Mouse (Mus musculus) embryo, embryonic 9.5 days (tissue): Measurements from ENCODE around the gene Osbpl10.
"Not testable (repeated sequence)": the region's sequence is repeated elsewhere in the genome, so short reads cannot be mapped to it uniquely, and the experiment has no call there.

ENCODE experiments used
- DNase-seq: peaks from one replicate; pipeline ENCODE4 v3.0.0-alpha.2; 2017; ENCODE audit errors: extremely low spot score

The Osbpl10 gene

GRCm38 (mm10) chr9:114978281-114979111, at the start of gene Osbpl10:
Gene Osbpl10, plus strand, starts transcription at chr9:114978569.
- peak; percentile 83 for DNase-seq

DNA sequence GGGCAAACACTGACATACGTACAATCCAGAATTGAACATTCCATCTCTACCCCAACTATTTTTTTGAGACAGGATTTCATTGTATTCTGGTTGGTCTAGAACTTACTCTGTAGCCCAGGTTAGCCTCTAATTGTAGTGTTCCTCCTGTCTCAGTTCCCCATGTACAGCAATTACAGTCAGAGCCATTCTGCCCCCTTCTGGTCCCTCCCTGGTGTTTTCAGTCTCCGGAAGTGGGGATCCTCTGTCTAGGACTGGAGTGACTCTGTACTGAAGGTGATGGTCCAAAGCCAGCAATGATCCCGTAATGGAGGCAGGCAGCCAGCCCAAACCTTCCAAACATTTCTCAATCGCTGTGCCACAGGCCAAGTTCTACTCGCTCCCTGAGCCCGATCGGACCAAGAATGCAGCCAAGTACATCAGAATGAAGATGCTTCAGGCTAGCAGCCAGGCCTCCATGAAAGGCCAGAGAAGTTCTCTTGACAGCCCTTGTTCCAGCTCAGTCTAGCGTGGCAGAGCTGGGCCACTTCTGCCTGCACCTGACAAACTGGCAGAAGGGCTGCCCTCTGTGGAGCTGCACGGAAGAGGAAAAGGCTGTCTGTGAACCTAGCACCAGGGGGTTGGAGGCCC, 47.8 kb upstream of the Osbpl10 start:
- DNase-seq: no peak

DNA sequence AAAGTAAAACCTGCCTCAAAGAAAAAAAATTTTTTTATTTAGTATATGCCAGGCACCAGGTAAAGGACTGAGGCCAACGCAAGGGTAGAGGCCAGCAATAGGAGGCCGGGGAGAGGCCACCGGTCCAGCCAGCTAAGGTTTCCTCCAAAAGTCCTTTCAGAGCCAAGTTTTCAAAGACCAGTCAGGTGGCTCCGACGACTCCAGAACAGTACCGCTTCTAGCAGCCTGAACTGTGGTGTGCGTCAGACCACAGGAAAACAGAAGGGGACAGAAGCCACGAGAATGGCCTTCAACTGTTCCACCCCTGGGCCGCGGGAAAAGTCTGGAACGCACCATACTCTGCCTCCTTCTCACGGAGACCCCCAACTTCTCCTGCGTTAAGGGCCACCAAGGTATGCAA, 45.8 kb upstream of the Osbpl10 start:
- DNase-seq: no peak

DNA sequence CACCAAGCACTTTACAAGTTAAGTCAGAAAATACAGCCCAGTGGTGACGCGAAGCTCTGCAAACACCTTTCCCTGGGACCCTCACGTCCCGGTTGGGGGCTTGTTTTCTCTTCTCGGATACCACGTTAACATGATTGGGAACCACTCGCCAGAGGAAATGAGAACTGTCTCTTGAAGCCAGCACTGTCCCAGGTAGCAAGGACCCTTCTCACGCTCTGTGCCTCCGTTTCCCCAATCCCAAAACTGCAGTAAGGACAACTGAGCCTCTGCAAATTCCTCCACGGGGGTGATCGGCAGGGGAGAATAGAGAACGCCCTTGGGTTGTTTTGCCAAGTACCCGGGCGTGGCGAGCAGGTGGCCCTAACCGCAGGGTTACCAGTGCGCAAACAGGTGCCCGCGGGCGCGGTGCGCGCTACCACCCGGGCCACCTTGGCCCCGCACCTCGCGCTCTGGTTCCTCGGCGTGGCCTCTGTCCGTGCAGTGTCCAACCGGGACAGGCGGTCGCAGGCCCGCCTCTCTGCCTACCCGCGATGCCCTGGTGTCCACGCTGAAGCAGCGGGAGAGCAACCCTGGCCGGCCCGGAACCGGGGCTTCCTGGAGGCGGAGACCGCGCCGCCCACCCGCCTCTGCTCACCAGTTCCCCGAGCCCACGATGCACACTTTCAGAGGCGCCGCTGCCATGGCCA, 45.2 kb upstream of the Osbpl10 start:
- no peak for DNase-seq

- peak; percentile 96 for DNase-seq
Measured at GRCm38 (mm10) chr9:114933723-114934171, 44.6 kb upstream of the Osbpl10 start, which contains the start of gene Gpd1l. Gene Gpd1l, minus strand, starts transcription at chr9:114933987.

GRCm38 (mm10) chr9:114934231-114934630, 44.1 kb upstream of the Osbpl10 start:
- no peak for DNase-seq

- DNase-seq: no peak
Measured at GRCm38 (mm10) chr9:114935321-114935720, 43.0 kb upstream of the Osbpl10 start.

DNA sequence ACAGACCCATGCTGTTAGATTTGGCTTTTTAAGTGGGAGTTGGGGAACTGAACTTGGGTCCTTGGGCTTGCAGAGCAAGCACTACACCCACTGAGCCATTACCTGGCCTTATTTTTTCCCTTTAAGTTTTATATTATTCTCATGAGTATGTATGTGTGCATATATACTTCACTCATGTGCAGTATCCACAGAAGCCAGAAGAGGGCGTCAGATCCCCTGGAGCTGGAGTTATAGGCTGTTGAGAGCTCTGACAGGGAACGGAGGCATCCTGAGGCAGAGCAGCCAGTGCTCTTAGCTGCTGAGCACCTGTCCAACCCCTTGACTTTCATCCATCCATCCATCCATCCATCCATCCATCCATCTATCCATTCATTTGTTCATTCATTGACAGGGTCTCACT, 41.7 kb upstream of the Osbpl10 start:
- DNase-seq: no peak

DNA sequence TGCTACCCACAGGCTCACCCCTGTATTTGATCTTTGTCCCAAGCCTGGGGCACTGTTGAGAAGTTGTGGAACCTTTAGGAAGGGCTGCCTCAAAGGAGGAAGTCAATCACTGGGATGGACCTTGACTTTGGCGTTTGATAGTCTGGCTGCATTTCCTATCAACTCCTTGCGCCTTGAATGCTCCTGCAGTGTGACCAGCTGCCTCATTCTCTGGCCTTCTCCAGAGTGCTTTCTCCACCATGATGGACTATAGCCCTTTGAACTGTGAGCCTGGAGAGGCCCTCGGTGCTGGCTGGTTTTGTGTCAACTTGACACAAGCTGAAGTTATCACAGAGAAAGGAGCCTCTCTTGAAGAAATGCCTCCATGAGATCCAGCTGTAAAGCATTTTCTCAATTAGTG, 33.7 kb upstream of the Osbpl10 start:
- no peak for DNase-seq

DNA sequence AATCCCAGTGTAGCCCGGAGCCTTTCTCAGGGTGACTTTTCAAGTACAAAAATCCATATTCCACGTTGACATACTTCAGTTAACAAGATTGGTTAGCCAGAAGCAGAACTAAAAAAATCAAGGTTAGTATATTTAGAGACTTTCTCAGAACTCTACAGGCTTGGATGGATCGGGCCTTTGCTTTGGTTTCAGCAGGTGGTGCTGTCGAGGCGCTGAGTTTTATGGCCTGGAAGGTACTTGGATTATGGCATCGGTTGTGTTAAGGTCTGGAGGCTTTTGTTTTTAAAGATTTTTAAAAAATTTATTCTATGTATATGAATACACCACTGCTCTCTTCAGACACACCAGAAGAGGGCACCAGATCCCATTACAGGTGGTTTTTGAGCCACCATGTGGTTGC, 32.8 kb upstream of the Osbpl10 start:
- DNase-seq: no peak

DNA sequence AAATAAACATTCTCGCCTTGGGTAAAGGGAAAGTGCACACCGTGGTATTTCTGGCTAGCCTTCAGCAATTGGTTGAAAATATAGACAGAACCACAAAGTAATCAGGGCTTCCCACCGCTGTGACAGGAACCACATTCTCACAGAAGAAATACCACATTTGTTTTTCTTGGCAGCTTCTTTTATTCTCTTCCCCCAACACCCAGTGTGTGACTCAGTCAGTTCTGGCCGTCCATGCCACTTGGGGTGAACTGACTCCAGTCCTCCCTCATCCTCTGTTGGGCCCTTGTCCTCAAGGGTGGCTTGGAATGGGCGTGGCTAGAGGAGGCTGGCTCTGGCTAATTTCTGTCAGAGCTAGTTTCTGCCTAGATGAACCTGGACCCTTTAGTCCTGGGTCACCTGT, 30.0 kb upstream of the Osbpl10 start:
- no peak for DNase-seq

DNA sequence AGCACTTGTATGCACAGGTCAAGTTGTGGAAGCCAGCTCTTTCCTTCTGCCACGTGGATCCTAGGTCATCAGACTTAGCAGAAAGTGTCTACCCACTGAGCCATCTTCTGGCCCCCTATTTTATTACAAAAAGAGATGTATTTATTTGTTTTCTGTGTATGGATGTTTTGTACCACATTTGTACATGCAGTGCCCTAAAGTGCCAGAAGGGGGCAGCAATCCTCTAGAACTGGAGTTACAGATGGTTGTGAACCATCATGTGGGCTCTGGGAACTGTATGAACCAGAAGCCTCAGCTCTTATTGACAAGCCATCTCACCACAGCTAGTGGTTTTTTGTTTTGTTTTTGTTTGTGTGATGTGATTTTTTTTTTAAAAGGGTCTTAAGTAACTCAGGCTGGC, 25.5 kb upstream of the Osbpl10 start:
- no peak for DNase-seq

DNA sequence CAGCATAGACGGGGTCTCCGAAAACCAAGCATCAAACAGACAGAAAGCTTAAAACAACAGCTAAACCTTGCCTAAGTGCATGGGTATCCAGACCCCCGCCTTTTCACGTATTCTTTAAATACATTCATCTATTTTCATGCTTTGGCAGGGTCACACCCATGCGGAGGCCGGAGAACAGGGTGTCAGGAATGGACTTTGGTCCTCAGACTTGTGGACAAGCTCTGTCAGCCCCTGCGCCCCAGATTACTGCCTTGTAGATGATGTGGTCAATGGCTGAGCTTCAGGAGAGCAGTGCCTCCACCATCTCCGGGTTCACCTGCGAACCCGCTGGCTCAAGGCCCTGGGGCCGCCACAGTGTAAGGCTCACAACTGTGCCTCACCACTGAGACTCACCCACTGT, 23.0 kb upstream of the Osbpl10 start:
- no peak for DNase-seq

DNA sequence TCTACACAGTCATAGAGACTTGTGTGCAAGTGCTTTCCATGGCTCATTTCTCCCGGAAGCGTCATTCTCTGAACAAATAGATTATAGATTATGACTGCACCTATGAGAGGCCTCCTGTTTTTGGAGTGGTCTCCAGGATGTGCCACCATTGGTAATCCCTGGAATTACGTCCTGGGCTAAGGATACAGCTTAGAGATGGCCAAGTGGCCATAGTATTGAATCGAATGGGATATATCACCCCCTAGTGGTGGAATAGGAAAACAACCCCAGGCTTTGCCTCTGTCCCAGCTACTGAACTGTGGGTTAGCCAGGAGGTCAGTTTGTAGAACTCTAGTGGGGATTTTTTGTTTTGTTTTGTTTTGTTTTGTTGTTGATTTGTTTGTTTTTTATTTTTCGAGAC, 21.4 kb upstream of the Osbpl10 start:
- peak; percentile 54 for DNase-seq

GRCm38 (mm10) chr9:114960043-114960789, 18.2 kb upstream of the Osbpl10 start:
- DNase-seq: no peak

DNA sequence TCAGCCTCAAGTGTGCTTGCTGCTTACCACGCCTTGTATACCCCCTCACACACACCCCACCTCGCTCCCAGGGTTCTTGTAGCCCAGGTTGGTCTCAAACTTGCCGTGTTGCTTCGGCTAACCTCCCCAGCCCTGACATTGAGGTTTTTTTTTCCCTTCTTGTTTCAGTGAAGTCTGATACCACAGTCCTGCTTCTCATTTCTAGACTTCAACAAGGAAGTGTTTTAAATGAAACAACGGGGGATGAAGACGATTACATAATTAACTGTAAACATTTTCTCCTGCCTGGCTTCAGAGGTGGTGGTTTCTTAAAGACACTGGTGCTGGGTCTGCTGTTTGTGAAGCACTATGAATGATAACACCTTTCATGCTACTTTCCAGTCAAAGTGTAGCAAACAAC, 17.5 kb upstream of the Osbpl10 start:
- DNase-seq: no peak

GRCm38 (mm10) chr9:114964093-114964492, 14.3 kb upstream of the Osbpl10 start:
- DNase-seq: no peak

DNA sequence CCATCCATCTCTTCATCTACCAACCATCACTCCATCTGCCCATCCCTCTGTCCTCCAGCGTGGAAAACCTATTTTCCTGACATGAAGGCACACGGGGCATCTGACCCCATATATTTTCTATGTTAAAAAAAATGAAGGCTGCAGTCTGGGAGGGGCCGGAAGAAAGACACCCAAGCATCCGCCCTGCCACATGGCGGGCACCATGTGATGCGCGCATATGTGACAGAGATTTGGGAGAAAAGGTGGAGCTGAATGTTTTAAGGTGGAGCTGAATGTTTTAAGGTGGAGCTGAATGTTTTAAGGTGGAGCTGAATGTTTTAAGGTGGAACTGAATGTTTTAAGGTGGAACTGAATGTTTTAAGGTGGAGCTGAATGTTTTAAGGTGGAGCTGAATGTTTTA, 12.1 kb upstream of the Osbpl10 start:
- not testable (repeated sequence) for DNase-seq

DNA sequence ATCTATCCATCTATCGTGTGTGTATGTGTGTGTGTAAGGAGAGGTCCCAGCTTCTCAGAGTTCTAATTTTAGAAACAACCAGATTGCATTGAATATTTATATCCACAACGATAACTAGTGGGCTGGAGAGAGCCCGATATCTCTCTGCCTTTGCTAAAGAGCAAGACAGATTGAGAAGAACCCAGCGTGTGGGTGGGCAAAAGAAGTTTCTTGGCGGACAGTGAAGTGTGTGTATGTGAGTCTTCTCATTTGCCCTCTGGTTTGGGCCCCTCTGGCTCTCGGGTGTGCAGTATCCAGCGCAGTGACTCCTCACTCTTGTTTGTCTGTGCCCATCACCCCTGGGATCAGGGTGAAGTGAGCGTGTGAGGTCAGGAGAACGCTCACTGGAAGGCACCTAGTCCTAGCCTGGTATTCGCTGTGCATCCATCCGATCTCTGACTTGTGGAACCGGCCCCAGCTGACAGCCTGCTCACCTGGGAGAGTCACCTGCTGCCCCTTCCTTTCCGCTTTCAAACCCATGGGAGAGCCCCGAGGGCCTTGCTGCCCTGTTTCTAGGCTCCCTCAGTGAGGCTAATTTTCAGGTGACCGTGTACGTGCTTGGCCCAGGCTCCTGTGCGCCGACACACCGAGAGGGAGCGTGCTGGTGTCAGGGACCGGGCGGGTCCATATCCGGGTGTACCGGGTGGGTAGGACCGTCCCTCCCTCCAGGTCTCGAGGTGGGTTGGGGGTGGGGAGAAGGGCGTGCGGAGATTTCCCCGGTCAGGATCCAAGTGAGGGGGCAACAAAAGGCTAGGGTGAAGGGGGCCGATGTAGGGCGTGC, 698 bp upstream of the Osbpl10 start:
- no peak for DNase-seq

- no peak for DNase-seq
Measured at GRCm38 (mm10) chr9:114979969-114980368, 1.6 kb downstream of the Osbpl10 start.
